Mouse (Mus musculus) kidney, adult 8-10 months (tissue): ENCODE measurements around the gene Psap.
A peak's percentile ranks its signal among the peaks of the same experiment; 100 is the strongest.

Experiments
- DNase-seq, 2 experiments: peaks; one replicate each; pipeline ENCODE4 v3.0.0; 2022

The Psap gene

DNA sequence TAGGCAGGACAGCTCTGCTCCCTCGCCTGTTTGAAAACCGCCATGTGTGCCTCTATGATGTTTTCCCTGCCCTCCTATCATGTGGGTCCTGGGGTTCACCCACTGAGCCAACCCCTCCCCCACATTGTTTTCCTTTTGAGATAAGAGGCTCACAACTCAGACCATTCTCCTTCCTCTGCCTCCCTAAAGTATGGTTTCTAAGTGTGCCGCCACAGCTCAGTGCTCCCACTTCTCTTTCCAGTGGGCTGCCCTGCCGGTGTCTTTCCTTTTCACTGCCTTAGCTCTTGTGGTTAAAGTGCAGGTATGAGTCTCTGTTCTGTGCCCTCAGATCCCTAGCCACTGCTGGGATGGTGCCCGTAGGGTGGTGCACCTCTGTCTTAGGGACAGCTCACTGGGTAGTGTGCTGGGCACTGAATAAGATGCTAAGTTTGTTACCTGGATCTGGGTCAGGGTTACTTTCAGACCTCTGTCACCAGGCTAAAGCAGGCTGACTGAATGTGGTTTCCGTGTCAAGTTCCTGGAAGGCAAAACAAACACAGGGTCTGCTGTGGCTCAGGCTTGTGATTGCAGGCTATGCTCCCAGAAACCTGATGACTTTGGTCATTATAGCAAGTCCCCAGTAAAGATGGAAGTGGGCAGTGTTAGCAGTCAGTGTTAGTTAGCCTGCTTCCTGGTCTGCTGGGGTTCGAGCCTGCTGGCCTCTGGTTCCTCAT is 12.8 kb downstream of the Psap start:
- DNase-seq: no peak

DNA sequence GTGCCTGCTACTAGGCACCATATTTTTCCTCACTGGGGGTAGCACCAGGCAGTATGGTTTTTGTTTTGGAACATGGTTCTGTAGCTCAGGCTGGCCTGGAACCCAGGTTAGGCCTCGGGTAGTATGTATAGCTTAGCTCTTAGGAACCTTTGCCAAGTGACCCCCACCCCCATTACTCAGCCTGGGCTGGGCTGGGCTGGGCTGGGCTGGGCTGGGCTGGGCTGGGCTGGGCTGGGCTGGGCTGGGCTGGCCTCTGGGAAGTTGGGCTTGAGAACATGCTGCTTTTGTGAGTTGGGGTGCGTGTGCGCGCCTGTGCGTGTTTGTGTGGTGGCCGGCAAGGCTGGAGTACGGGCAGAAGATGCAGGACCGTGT is 13.3 kb downstream of the Psap start:
- DNase-seq: no peak

DNA sequence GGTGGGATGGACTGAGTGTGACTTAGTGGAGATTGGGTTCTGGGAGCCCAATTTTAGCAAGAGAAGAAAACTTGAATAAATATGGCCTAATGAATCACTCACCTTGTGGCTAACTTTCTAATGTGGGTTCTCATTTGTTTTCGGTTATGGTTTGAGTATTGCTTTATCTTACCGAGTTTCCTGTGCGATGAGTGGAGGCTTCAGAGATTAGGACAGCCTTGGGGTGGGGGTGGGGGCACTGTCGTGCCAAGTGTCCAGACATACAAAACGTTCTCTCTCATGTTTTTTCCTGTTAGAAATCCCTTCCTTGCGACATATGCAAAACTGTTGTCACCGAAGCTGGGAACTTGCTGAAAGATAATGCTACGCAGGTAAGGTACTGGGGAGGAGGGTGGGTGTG is 14.8 kb downstream of the Psap start:
- DNase-seq: no peak

DNA sequence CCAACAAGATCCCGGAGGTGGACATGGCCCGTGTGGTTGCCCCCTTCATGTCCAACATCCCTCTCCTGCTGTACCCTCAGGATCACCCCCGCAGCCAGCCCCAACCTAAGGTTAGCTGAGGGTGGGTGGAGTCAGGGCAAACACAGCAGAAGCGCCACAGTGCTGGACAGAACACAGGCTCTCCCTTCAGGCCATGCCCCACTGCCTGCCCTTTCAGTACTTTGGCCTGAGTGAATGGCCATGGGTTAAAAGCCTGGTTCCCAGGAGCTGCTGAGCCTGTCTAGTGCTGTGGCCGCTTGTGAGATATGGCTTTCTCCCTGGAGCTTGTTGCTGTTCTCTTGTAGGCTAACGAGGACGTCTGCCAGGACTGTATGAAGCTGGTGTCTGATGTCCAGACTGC is 17.2 kb downstream of the Psap start:
- DNase-seq: peak; percentile 56 to 60

DNA sequence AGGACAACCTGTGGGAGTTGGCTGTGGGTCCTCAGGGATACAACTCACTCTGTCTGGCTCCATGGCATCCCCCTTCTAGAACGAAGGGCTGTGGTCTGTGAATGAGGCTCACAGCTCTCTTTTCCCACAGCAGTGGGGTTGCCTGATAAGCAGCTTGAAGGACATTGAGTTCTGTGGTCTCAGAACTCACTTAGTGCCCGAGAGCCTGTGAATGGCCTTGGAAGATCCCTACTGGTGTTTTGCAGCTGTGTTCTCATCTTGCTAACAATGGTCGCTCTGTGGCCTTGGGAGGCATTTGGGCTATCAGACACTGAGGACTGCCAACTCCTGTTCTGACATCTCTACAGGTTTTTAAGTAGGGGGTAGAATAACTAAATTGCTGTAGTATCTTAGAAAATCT is 17.9 kb downstream of the Psap start:
- DNase-seq: no peak

DNA sequence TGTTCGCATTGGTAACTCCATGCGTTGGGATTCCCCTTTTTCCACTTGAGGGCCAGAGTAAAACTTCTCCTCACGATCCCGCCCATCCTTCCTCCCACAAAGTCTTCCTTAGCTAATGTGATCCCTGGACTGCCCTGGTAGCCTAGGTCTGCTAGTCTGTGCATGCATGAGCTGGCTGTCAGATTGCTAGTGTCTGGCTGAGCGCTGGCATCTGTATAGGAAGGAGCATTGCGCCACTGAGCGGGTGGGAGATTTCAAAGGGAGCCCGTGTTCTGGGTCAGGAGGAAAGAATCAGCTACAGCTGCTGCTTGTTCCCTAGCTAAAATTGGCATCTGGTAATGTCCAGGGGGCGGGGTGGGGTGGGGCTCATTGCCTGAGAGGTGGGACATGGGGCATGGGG is 18.6 kb downstream of the Psap start:
- no peak for DNase-seq

DNA sequence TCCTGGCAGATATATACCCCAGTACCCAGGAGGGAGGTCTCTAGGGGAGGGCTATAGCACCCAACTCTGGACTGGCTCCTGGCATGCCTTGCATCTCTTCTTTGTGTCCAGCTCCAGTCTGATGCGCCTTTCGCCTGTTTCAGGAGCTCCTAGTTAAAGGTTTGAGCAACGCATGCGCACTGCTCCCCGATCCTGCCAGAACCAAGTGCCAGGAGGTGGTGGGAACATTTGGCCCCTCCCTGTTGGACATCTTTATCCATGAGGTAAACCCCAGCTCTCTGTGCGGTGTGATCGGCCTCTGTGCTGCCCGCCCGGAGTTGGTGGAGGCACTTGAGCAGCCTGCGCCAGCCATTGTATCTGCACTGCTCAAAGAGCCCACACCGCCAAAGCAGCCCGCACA is 22.2 kb downstream of the Psap start:
- DNase-seq: no peak

DNA sequence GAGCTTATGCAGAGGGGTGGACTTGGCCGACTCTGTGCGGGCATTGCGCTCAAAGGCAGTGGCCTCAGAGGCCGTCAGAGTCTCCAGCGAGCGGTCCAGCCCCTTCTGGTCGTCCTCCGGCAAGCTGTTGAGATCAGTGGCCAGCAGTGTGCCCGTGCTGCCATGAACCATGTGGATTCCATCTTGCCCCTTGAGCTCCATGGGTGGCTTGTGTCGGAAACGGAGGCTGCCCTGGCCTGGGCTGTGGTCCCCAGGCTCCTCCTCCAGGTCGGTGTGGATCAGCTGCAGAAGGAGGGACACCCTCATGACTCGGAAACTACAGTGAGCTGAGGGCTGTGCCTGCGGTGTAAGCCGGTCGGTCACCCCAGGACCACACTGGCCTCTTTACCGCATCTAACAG is 26.0 kb downstream of the Psap start:
- no peak for DNase-seq

DNA sequence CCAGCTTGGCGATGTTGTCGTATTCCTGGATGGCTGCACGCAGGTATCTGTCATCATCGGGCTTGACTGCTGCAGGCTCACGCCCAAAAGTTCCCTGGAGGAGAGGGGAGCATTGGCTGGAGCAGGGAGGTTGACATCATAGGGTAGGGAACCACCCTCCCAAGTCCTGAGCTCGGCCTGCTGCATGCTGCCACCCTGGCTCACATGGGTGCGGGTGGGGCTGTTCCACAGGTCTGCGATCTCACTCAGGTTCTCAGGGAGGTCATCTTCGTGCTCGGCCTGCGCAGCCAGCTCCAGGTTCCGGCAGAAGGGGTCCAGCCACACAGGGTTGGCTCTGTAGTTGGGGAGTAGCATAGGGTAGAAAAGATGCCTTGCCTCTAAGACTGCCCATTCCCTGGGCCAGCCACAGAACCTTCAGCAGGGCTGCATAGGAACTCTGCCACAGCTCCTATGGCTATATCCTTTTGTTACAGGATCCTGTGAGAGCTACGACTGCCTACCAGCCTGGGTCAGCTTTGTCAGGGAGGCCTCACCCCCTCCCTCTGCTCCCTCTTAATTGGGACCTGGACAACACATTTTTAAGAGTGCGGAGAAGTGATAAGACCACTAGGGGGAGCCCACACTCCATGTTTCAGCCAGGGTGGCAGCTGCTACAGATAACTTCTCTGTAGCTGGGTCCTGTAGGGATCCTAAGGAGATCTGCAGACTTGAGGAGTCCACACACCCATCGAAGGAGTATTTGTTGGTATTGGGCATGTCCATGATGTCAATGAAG is 27.6 kb downstream of the Psap start:
- DNase-seq: peak in 1 of 2 experiments; percentile 74

DNA sequence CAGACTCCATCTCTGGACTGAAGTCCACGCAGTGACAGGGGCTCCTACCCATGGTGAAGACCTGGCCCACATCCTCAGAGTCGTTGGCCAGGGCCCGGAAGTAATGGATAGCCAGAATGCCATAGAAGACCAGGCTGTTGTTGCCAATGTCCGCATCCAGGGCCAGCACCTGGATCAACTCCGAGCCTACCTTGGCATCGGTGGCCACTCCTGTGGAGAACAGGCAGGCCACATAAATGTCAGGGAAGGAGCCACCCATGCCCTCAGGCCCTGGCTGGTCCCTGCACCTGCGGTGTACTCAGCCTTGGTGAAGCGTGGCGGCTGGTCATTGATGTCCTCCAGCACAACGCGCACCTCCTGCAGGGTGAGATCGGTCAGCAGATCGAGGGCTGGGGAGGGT is 33.2 kb downstream of the Psap start:
- no peak for DNase-seq

DNA sequence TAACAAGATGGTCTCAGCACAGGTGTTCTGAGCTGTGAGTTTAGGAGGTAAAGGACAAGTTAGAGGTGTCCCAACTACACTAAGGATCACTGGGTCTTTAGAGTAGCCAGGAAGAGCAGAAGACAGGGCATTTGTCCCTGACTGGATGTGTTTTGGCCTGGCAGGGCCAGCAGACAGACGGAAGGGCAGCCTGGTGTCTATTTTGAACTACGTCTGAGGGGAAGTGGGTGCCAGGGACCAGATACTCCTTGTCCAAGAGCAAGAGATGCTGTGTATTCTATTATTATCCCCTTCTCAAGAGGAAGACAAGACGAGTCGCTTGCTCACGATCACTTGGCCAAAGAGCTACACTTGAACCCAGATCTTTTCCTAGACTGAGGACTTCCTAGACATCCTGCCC is 36.2 kb downstream of the Psap start:
- no peak for DNase-seq

DNA sequence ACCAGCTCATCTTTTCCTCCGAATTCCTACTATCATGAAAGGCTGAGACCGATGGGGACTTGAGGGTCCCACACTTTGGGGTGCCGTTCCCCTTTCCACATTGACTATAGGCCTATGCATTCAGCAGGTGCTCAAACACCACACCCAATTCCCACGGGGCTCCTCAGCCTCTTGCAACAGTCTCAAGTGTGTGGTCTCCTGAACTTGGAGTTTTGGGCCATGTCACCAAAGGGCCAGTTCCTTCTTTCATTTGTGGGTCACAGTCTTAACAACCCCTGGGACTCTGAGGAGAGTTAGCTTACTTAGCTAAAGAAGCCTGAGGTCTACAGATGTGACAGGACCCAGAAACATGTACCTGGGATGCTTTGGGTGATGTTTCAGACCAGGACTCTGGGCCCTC is 38.7 kb downstream of the Psap start:
- no peak for DNase-seq

DNA sequence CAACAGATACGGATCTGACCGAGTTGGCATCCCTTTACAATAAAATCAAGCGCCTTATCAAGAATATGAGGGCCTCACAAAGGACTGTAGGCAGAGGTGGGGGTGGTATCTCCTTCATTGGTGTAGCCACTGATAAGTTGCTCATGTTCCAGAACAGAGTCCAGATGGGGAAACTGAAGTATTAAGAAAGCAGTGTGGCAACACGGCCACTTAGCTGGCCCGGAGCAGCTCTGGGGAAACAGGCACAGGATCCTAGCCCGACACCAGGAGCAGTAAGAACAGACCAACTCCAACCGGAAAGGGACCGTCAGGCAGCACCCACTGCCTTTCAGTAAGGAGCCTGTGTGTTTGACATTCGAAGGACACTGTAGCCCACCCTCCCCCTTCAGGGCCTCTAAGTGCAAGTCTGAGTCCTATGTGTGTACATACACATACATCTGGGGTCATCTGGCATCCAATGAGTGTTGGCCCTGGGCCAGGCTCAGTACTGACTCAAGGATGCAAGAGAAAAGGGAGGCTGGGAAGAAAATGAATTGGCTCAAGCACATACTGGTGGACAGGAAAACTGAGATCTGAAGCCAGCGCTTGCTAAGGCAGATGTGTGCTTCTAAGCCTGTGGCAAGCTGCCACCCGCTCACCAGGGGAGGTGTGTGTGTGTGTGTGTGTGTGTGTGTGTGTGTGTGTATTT is 51.7 kb downstream of the Psap start:
- no peak for DNase-seq

DNA sequence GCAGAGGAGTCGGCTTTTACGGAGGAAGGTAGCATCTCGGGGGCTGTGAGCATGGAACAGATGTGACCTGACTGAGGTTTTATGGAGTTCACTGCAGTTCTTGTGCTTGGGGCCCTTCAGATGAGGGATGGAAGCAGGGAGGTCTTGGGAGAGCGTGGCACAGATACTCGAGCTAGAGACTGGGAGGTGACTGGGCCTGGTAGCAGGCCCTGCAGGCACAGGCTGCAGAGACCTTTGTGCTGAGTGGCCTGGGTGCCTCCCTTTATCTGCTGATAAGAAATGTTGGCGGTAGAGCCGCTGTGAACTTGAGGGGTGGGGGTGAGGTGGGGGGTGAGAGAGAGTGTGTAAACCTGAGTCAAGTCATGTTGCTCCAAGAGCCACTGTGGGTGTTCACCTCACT is 57.2 kb downstream of the Psap start:
- DNase-seq: no peak

DNA sequence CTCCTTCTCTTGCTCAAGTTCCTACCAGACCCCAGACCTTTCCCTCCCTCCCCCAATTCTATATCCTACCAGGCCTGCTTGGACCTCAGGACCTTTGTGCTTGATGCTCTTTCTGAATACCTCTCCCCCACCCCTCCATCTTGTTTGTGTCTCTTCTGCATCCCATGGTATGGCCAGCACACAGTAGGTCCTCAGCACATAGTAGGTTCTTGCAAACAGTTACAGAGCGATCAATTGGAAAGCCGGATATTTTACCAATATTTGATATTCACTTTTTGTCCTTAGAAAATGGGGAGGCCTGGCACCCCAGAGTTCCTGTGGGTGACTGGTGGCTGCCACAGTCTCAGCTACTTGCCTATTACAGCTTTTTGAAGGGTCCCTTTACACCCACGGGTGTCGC is 57.6 kb downstream of the Psap start:
- no peak for DNase-seq

DNA sequence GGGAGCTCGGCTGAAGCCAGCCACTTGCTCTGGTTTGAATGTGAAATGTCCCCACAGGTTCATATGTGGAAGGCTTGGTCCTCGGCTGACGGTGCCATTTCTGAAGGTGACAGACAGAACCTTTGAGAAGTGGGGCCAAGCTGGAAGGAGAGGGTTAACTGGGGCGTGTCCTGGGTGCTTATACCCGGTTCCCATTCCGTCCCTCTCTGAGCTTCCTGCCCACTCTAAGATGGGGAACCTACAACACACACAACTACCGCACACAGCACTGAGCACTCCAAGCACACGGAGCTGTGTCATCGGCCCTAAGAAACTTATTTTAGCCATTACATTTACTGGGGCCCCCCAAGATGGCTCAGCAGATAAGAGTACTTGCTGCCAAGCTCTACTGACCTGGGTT is 64.1 kb downstream of the Psap start:
- DNase-seq: no peak

DNA sequence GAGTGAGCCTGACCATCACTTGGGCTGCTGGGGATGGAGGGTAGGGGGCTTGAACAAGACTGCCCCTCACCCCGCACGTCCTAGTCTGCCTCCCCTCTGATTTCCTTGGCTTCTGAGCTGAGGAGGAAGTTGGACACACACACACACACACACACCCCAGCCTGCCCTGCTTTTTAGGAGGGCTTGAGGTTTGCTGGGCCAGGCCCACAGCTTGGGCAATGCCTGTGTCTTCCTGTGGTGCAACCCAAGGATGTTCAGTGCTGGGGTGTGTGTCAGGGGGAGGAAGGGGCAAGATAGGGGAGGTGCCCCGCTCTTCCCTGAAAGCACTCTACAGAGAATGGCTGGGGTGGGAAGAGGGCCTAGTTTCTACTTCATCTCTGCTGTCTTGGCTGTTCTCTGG is 66.7 kb downstream of the Psap start:
- no peak for DNase-seq

DNA sequence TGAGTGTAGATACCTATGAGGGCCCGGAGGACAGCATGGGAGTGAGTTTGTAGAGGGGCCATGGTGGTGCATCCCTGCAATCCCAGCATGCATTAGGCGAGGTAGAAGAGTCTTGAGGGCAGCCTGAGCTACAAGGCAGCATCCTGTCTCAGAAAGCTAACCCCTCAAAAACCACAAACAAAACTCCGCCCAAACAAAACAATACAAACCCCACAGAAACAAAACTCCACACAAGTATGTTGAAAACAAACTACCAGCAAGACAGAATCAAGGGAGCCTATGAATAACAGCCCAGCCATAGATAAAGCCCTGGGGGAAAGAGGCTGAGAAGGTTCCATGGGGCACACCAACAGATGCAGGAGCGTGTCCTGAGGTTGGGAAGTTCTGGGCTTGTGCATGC is 68.6 kb downstream of the Psap start:
- no peak for DNase-seq

DNA sequence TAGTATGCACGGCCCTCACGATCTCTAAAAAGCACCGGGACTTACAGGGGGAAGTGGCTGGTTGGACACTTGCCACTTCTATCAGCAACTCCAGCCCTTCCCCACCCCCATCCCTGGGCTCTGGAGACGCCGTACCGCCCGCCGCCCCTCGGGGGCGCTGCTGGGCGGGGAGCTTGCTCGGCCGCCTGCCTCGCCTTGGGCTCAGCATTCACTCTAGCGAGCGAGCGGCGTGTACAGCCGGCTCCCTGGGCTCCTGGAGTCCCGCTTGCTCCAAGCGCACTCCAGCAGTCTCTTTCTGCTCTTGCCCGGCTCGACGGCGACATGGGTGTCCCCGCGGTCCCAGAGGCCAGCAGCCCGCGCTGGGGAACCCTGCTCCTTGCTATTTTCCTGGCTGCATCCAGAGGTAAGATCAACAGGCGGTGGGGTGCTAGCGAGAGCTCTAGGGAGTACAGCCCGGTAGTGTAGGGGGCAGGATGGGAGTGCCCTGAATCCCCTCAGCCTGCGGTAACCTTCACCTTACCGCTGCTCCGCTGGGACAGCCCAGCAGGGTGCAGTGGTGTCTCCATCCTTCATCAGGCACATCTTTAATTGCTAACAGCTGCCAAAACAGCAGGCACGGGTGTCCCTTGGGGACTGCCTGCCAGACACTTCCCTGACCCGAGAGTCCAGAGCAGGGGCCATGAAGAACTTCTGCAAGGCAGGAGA is 69.4 kb downstream of the Psap start, which contains the start of gene Vsir:
Gene Vsir, plus strand, starts transcription at position 151 of the 705 bp plus-strand sequence.
- peak; percentile 59 to 71 for DNase-seq

DNA sequence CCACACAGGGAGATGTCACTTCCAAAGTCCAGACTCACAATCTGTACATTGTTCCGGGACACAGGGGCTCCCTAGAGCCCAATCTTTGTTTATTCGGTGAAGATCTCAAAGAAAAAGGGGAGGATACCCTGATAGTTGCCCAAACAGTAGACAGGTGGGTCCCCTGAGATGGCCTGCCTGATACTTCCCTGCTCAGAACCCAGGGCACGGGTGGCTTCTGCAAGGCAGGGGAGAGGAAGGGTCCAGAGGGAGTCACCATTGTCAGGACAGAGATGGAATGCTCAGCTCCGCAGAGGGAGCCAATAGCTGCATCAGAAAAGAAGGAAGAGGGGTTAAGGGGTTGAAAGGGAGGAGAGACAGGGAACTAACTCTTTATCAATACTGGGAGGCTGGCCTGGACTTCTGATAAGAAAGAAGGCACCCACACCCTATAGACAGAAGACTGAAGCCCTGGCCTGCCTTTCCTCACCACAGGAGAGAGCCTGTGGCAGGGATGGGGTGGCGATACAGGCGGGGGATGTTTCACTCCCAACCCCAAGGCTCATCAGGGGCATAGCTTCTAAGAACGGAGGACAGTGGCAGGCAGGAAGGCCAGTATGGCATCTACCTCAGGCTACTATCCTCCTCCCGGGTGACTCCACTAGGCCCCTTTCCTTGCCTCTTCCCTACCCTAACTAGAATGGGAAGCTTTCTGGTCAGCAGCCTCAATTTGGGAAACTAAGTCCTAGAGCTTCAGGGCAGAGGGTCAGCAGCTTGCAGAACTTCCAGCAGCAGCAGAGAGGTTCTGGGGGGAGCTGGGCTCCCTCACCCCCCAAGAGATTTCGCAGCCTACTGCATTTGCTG is 70.6 kb downstream of the Psap start:
- DNase-seq: no peak

DNA sequence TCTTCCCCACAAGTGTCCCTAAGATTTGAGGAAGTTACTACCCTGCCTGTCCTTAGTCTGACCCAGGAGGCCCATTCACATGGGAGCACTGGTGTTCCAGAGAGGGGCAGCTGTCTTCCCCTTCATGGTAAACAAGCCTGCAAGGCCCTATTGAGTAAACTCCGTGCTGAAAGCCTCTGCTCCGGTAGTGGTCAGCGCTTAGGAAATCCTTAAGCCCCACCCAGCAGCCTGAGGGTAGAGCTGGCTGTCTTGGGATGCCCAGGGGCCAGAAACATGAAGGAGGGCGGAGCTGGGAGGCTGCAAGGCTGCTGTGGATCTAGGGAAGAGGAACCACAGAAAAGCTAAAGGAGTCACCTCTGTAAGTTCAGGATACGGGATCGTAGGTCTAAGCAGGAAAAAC is 71.6 kb downstream of the Psap start:
- peak; percentile 21 to 23 for DNase-seq

DNA sequence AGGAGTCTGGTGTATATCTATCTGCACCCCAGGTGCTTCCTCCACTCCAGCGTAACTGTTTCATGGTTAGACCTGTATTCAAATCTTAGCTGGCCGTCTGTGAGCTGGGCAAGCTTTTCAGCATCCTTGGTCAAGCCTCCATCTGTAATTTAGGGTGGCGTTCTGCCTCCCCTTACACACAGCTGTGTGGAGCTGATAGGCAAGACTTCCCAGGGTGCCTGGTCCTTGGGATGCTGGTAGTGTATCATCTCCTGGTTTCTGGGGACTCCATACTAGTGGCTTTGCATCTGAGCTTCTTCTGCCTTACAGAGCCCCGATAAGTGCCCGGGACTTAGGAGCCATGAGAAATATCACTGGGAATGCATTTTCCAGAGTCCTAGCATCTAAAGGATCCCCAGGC is 72.2 kb downstream of the Psap start:
- no peak for DNase-seq
